Mouse (Mus musculus) lung, embryonic 15.5 days (tissue): ENCODE measurements around the gene Fam219a. TPM values are rescaled to one million over a fixed set of nuclear protein-coding genes. Genes with fewer than 3 reads are reported as not detected.

Source experiments
- ATAC-seq: fragments of 200-750 bp; cut with Nextera tagmentation; 2 replicates; pipeline ENCODE4 v1.8.0; 2017; ENCODE audit warnings: moderate number of reproducible peaks, borderline replicate concordance; ENCODE audit not compliant: low FRiP score, low TSS enrichment; ENCODE audit errors: extremely low read depth
- H3K27ac ChIP-seq: fragments of 300-500 bp; sonication (generic); 2 replicates; pipeline ENCODE4 v1.5.1; 2015; ENCODE audit warnings: moderate library complexity, mild to moderate bottlenecking, inconsistent platforms
- H3K27me3 ChIP-seq: fragments of 300-500 bp; sonication (generic); 2 replicates; pipeline ENCODE4 v1.6.1; 2015; ENCODE audit warnings: inconsistent platforms
- H3K36me3 ChIP-seq: fragments of 300-500 bp; sonication (generic); 2 replicates; pipeline ENCODE4 v1.6.1; 2015; ENCODE audit warnings: inconsistent platforms
- H3K4me1 ChIP-seq: fragments of 300-500 bp; sonication (generic); 2 replicates; pipeline ENCODE4 v1.6.1; 2015; ENCODE audit warnings: inconsistent platforms
- H3K4me2 ChIP-seq: fragments of 300-500 bp; sonication (generic); 2 replicates; pipeline ENCODE4 v1.6.1; 2015; ENCODE audit warnings: inconsistent platforms, mild to moderate bottlenecking, moderate library complexity
- H3K4me3 ChIP-seq: fragments of 300-500 bp; sonication (generic); 2 replicates; pipeline ENCODE4 v1.5.1; 2015; ENCODE audit warnings: mild to moderate bottlenecking, inconsistent platforms
- H3K9ac ChIP-seq: fragments of 300-500 bp; sonication (generic); 2 replicates; pipeline ENCODE4 v1.6.1; 2015; ENCODE audit warnings: inconsistent platforms
- H3K9me3 ChIP-seq: fragments of 300-500 bp; sonication (generic); 2 replicates; pipeline ENCODE4 v1.6.1; 2016; ENCODE audit warnings: inconsistent platforms
- WGBS: fragments of 180-500 bp; shearing (Covaris S2); methylation state at CpG from one replicate; pipeline ENCODE4 v1.1.7; 2015; 5-methylcytosine and 5-hydroxymethylcytosine counted together
- polyA plus RNA-seq: library from polyadenylated mRNA; unstranded; fragments of >200 nt; fragmentation: Nextera tagmentation; extraction: Ambion mirVana; gene quantifications from 2 replicates; pipeline ENCODE4 v1.2.1, GENCODE M21; 2015

Fam219a gene
- polyA plus RNA-seq, 1 experiment from 2014 or later: 2.2 TPM

GRCm38 (mm10) chr4:41502171-41502940, 67.0 kb downstream of the Fam219a start:
- H3K27me3 ChIP-seq: peaks cover 46% of the 10 kb centered on the region
- peak overlapping the region; percentile 45 for H3K4me3 ChIP-seq
- peak overlapping the region; percentile 64 for H3K27ac ChIP-seq
- H3K9ac ChIP-seq: peak overlapping the region; percentile 41
- ATAC-seq: peak; percentile 48
- H3K4me2 ChIP-seq: peak overlapping the region; percentile 85
- H3K36me3 ChIP-seq: no peaks in the 10 kb centered on the region
- 13% methylated on average over 20 of the region's 20 CpGs for WGBS
- H3K4me1 ChIP-seq: peaks cover 32% of the 10 kb centered on the region
- H3K9me3 ChIP-seq: no peaks in the 10 kb centered on the region

GRCm38 (mm10) chr4:41500787-41501186, 68.6 kb downstream of the Fam219a start:
- Histone ChIP-seq H3K27ac (no peak overlapping the region), H3K4me3 (no peak overlapping the region), H3K4me1 (peaks cover 26% of the 10 kb centered on the region), H3K9ac (no peak overlapping the region), H3K4me2 (no peak overlapping the region), H3K9me3 (no peaks in the 10 kb centered on the region), H3K27me3 (peaks cover 57% of the 10 kb centered on the region), H3K36me3 (no peaks in the 10 kb centered on the region)
- no peak for ATAC-seq
- 76% methylated on average over 4 of the region's 4 CpGs for WGBS

DNA sequence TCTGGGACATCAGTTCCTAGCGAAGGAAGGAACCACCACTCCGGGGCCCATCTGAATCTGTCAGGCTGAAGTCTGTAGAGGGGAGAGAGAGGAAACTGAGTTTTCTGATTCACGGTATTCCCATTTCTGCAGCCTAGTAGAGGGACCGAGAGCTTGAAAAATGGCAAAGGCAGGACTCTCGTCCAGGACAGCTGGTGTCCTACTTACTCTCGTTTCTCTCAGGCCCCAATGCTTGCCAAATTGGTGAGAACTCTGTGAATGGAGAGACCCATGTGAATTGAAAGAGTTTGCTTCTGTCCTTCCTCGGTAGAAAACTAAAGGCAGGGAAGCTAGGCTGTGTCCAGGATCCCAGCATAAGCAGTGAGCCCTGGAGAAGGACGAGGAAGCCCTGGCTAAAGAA, 69.7 kb downstream of the Fam219a start:
- Histone ChIP-seq H3K4me3 (no peak overlapping the region), H3K27me3 (peaks cover 61% of the 10 kb centered on the region), H3K4me2 (no peak overlapping the region), H3K9me3 (no peaks in the 10 kb centered on the region), H3K27ac (no peak overlapping the region), H3K9ac (no peak overlapping the region), H3K4me1 (peaks cover 26% of the 10 kb centered on the region), H3K36me3 (no peaks in the 10 kb centered on the region)
- WGBS: 67% methylated on average over 8 of the region's 8 CpGs
- no peak for ATAC-seq

DNA sequence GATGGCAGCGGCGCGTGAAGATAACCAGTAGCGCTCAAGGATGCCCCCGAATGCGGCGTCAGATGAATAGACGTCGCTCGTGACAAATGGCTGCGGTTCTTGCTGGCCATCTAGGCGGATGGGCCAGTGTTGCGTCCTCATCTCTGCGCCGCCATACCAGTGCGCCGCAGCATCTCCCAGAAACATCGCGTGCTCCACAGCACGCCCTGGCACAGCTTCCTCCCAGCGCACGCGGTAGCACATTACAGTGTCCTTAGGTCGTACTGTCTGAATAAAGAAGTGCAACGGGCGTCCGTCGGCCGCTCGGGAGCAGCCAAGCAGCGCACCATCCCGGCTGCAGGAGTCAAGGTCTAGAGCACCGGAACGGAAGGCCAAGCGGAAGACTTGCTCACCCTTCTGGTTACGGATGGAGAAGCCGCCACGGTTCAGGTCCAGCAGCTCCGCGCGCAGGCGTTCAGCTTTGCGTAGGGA, 70.4 kb downstream of the Fam219a start:
- H3K27ac ChIP-seq: no peak overlapping the region
- H3K36me3 ChIP-seq: no peaks in the 10 kb centered on the region
- H3K4me3 ChIP-seq: peak overlapping the region; percentile 31
- no peaks in the 10 kb centered on the region for H3K9me3 ChIP-seq
- no peak for ATAC-seq
- H3K9ac ChIP-seq: no peak overlapping the region
- H3K4me2 ChIP-seq: peak overlapping the region; percentile 60
- H3K4me1 ChIP-seq: peaks cover 26% of the 10 kb centered on the region
- H3K27me3 ChIP-seq: peaks cover 61% of the 10 kb centered on the region
- 4% methylated on average over 43 of the region's 43 CpGs for WGBS

DNA sequence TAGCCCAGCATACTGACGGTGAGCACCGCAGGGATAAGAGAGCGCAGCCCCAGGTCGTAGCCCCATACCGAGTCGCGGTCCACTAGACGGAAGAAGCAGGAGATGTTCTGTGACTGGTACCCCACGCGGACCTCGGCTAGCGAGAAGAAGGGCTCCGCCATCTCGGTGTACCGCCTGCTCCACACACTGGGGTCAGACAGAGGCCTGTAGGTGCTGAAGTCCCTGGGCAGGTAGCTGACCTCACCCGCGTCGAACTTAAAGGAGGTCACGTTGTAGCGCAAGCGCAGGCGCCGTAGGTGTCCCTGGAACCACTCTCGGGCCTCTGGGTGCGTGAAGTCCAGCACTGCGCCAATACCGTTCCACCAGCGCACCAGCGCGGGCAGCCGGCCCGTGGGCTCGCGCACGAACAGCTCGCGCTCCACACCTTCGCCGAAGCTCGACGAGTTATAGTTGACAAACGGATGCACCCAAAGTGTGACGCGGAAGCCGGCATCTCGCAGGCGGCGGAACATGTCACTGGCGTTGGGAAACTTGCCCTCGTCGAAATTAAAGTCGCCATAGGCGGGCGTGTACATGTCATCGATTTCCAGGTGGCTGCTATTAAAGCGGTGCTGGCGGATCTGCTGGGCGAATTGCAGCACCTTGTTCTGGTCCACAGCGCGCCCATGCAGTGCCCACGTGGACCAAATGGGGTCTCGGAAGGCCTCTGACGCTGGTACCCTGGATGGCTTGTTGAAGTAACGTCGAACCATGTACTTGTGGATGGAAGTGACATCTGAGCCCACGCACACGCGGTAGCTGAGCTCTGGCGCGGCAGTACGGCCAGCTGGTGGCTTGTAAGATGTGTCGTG, 71.1 kb downstream of the Fam219a start:
- peak overlapping the region; percentile 60 for H3K4me2 ChIP-seq
- H3K9me3 ChIP-seq: no peaks in the 10 kb centered on the region
- peak overlapping the region; percentile 31 for H3K4me3 ChIP-seq
- WGBS: 5% methylated on average over 72 of the region's 72 CpGs
- peaks cover 61% of the 10 kb centered on the region for H3K27me3 ChIP-seq
- no peak for ATAC-seq
- no peaks in the 10 kb centered on the region for H3K36me3 ChIP-seq
- H3K27ac ChIP-seq: no peak overlapping the region
- H3K9ac ChIP-seq: no peak overlapping the region
- peaks cover 24% of the 10 kb centered on the region for H3K4me1 ChIP-seq

GRCm38 (mm10) chr4:41497579-41497978, 71.8 kb downstream of the Fam219a start:
- Histone ChIP-seq H3K4me1 (peaks cover 20% of the 10 kb centered on the region), H3K9me3 (no peaks in the 10 kb centered on the region), H3K36me3 (no peaks in the 10 kb centered on the region), H3K27ac (no peak overlapping the region), H3K4me3 (peak overlapping the region; percentile 31), H3K4me2 (peak overlapping the region; percentile 60), H3K9ac (no peak overlapping the region), H3K27me3 (peaks cover 61% of the 10 kb centered on the region)
- 2% methylated on average over 34 of the region's 34 CpGs for WGBS
- ATAC-seq: no peak

DNA sequence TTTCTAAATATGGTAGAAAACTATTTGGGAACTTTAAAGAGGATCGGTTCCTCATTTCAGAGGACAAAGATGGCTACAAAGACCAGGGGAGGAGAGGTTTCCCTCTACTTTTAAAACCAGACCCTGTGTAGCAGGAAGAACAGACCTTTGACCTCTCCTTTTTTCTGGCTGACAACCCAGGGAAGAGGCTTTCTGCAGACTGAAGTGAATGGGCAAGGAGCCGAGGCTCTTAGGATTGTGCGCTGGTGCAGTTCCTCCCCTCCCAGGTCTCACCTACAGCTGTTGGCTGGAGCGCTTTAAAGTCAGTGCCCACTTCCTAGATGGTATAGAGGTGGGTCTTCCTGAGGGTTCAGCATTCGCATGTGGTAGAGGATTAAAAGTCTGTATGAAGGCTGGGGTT, 72.3 kb downstream of the Fam219a start:
- ATAC-seq: no peak
- H3K4me2 ChIP-seq: no peak overlapping the region
- no peak overlapping the region for H3K27ac ChIP-seq
- H3K4me3 ChIP-seq: no peak overlapping the region
- no peaks in the 10 kb centered on the region for H3K9me3 ChIP-seq
- peaks cover 19% of the 10 kb centered on the region for H3K4me1 ChIP-seq
- no peaks in the 10 kb centered on the region for H3K36me3 ChIP-seq
- peaks cover 61% of the 10 kb centered on the region for H3K27me3 ChIP-seq
- H3K9ac ChIP-seq: no peak overlapping the region
- WGBS: 56% methylated on average over 5 of the region's 5 CpGs

GRCm38 (mm10) chr4:41495850-41496249, 73.5 kb downstream of the Fam219a start:
- H3K27ac ChIP-seq: no peak overlapping the region
- H3K4me3 ChIP-seq: no peak overlapping the region
- 78% methylated on average over 11 of the region's 11 CpGs for WGBS
- no peaks in the 10 kb centered on the region for H3K36me3 ChIP-seq
- ATAC-seq: no peak
- H3K9ac ChIP-seq: no peak overlapping the region
- peaks cover 19% of the 10 kb centered on the region for H3K4me1 ChIP-seq
- peaks cover 50% of the 10 kb centered on the region for H3K27me3 ChIP-seq
- no peak overlapping the region for H3K4me2 ChIP-seq
- no peaks in the 10 kb centered on the region for H3K9me3 ChIP-seq

DNA sequence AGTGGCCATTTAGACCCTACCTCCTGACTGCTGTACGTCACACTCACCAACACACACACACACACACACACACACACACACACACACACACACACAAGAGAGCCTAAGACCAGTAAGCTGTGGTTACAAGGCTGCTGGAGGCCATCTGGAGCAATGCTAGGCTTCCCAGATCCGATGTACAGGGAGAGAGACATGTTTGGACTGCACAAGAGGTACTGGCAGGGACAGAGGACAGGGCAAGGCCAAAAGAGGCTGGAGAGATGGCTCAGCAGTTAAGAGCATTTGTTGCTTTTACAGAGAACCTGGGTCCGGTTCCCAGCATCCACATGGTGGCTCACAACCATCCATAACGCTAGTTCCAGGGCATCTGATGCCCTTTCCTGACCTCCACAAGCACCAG, 74.3 kb downstream of the Fam219a start:
- 80% methylated on average over 4 of the region's 4 CpGs for WGBS
- Histone ChIP-seq H3K27ac (no peak overlapping the region), H3K4me3 (no peak overlapping the region), H3K9me3 (no peaks in the 10 kb centered on the region), H3K4me1 (peaks cover 19% of the 10 kb centered on the region), H3K36me3 (no peaks in the 10 kb centered on the region), H3K4me2 (no peak overlapping the region), H3K9ac (no peak overlapping the region), H3K27me3 (peaks cover 43% of the 10 kb centered on the region)
- ATAC-seq: no peak

- Histone ChIP-seq H3K4me2 (no peak overlapping the region), H3K4me3 (no peak overlapping the region), H3K36me3 (no peaks in the 10 kb centered on the region), H3K4me1 (peaks cover 19% of the 10 kb centered on the region), H3K9me3 (no peaks in the 10 kb centered on the region), H3K9ac (no peak overlapping the region), H3K27ac (no peak overlapping the region), H3K27me3 (peaks cover 36% of the 10 kb centered on the region)
- ATAC-seq: no peak
- 21% methylated on average over 3 of the region's 3 CpGs for WGBS
These were observed 75.0 kb downstream of the Fam219a start for GRCm38 (mm10) chr4:41494378-41494777.

GRCm38 (mm10) chr4:41493464-41494116, 75.7 kb downstream of the Fam219a start:
- Histone ChIP-seq H3K27ac (no peak overlapping the region), H3K4me1 (peaks cover 14% of the 10 kb centered on the region), H3K9ac (no peak overlapping the region), H3K36me3 (no peaks in the 10 kb centered on the region), H3K27me3 (peaks cover 28% of the 10 kb centered on the region), H3K9me3 (no peaks in the 10 kb centered on the region), H3K4me2 (no peak overlapping the region), H3K4me3 (no peak overlapping the region)
- 45% methylated on average over 3 of the region's 3 CpGs for WGBS
- ATAC-seq: no peak
